Mouse (Mus musculus): ENCODE measurements around the gene Sbk1. TPM values are rescaled to one million over a fixed set of nuclear protein-coding genes. Genes with fewer than 3 reads are reported as not detected.

Gene Sbk1
- polyA plus RNA-seq, 1 experiment from 2014 or later: 300 TPM

- 89% methylated on average over 9 of the region's 9 CpGs for WGBS
- Histone ChIP-seq H3K4me3 (replicated peaks) (no peak overlapping the region), H3K4me2 (replicated peaks) (no peak overlapping the region), H3K36me3 (no peaks in the 10 kb centered on the region), H3K9ac (replicated peaks) (no peak overlapping the region), H3K27ac (no peak overlapping the region), H3K9me3 (no peaks in the 10 kb centered on the region), H3K27me3 (peaks cover 3% of the 10 kb centered on the region; the same call in 1 of the 2 replicates), H3K4me1 (replicated peaks) (no peaks in the 10 kb centered on the region)
- ATAC-seq: no peak
Observed at GRCm38 (mm10) chr7:126329907-126330645, 57.7 kb downstream of the Sbk1 start.

- H3K4me1 ChIP-seq (replicated peaks): no peaks in the 10 kb centered on the region
- no peaks in the 10 kb centered on the region for H3K36me3 ChIP-seq
- no peak overlapping the region for H3K4me3 ChIP-seq (replicated peaks)
- H3K9me3 ChIP-seq: no peaks in the 10 kb centered on the region
- H3K4me2 ChIP-seq (replicated peaks): no peak overlapping the region
- WGBS: 60% methylated on average over 2 of the region's 2 CpGs
- H3K9ac ChIP-seq (replicated peaks): no peak overlapping the region
- H3K27me3 ChIP-seq: peaks cover 3% of the 10 kb centered on the region; the same call in 1 of the 2 replicates
- no peak overlapping the region for H3K27ac ChIP-seq
- no peak for ATAC-seq
Observed at GRCm38 (mm10) chr7:126330693-126331092, 58.3 kb downstream of the Sbk1 start.

GRCm38 (mm10) chr7:126332691-126333090 is 60.3 kb downstream of the Sbk1 start:
- WGBS: 75% methylated on average over 3 of the region's 3 CpGs

GRCm38 (mm10) chr7:126335556-126335955 is 63.1 kb downstream of the Sbk1 start:
- Histone ChIP-seq H3K27ac (no peak overlapping the region), H3K27me3 (peaks cover 3% of the 10 kb centered on the region; the same call in 1 of the 2 replicates), H3K4me2 (replicated peaks) (no peak overlapping the region), H3K9me3 (no peaks in the 10 kb centered on the region), H3K4me1 (replicated peaks) (no peaks in the 10 kb centered on the region), H3K36me3 (no peaks in the 10 kb centered on the region), H3K9ac (replicated peaks) (no peak overlapping the region), H3K4me3 (replicated peaks) (no peak overlapping the region)
- WGBS: 83% methylated on average over 1 of the region's 1 CpGs
- no peak for ATAC-seq

More at GRCm38 (mm10) chr7:126332691-126333090, 60.3 kb downstream of the Sbk1 start:
- Histone ChIP-seq H3K4me2 (replicated peaks) (no peak overlapping the region), H3K36me3 (no peaks in the 10 kb centered on the region), H3K9me3 (no peaks in the 10 kb centered on the region), H3K9ac (replicated peaks) (no peak overlapping the region), H3K27me3 (peaks cover 3% of the 10 kb centered on the region; the same call in 1 of the 2 replicates), H3K27ac (no peak overlapping the region), H3K4me1 (replicated peaks) (no peaks in the 10 kb centered on the region), H3K4me3 (replicated peaks) (no peak overlapping the region)
- ATAC-seq: no peak

- Histone ChIP-seq H3K4me1 (replicated peaks) (no peaks in the 10 kb centered on the region), H3K36me3 (no peaks in the 10 kb centered on the region), H3K4me2 (replicated peaks) (no peak overlapping the region), H3K9me3 (no peaks in the 10 kb centered on the region), H3K27ac (no peak overlapping the region), H3K4me3 (replicated peaks) (no peak overlapping the region), H3K27me3 (no peaks in the 10 kb centered on the region), H3K9ac (replicated peaks) (no peak overlapping the region)
- ATAC-seq: no peak
- WGBS: 82% methylated on average over 8 of the region's 8 CpGs
Observed at GRCm38 (mm10) chr7:126338906-126339305, 66.5 kb downstream of the Sbk1 start.

GRCm38 (mm10) chr7:126339521-126339971 is 67.1 kb downstream of the Sbk1 start:
- H3K27ac ChIP-seq: no peak overlapping the region
- H3K36me3 ChIP-seq: no peaks in the 10 kb centered on the region
- H3K9ac ChIP-seq (replicated peaks): no peak overlapping the region
- no peak overlapping the region for H3K4me3 ChIP-seq (replicated peaks)
- H3K27me3 ChIP-seq: no peaks in the 10 kb centered on the region
- ATAC-seq: no peak
- 85% methylated on average over 8 of the region's 8 CpGs for WGBS
- H3K4me1 ChIP-seq (replicated peaks): no peaks in the 10 kb centered on the region
- H3K4me2 ChIP-seq (replicated peaks): no peak overlapping the region
- H3K9me3 ChIP-seq: no peaks in the 10 kb centered on the region

GRCm38 (mm10) chr7:126340206-126340618 is 67.8 kb downstream of the Sbk1 start:
- H3K9me3 ChIP-seq: no peaks in the 10 kb centered on the region
- no peaks in the 10 kb centered on the region for H3K27me3 ChIP-seq
- no peak overlapping the region for H3K4me2 ChIP-seq (replicated peaks)
- H3K36me3 ChIP-seq: no peaks in the 10 kb centered on the region
- no peaks in the 10 kb centered on the region for H3K4me1 ChIP-seq (replicated peaks)
- no peak overlapping the region for H3K27ac ChIP-seq
- H3K4me3 ChIP-seq (replicated peaks): no peak overlapping the region
- 84% methylated on average over 6 of the region's 6 CpGs for WGBS
- ATAC-seq: no peak
- H3K9ac ChIP-seq (replicated peaks): no peak overlapping the region

GRCm38 (mm10) chr7:126340896-126341295 is 68.5 kb downstream of the Sbk1 start:
- Histone ChIP-seq H3K27me3 (no peaks in the 10 kb centered on the region), H3K27ac (no peak overlapping the region), H3K4me3 (replicated peaks) (no peak overlapping the region), H3K9ac (replicated peaks) (no peak overlapping the region), H3K9me3 (no peaks in the 10 kb centered on the region), H3K4me1 (replicated peaks) (no peaks in the 10 kb centered on the region), H3K4me2 (replicated peaks) (no peak overlapping the region), H3K36me3 (no peaks in the 10 kb centered on the region)
- 56% methylated on average over 6 of the region's 6 CpGs for WGBS
- ATAC-seq: no peak

Other genes with a start within 250 kb of the Sbk1 start
- gene Gsg1l, start 190.2 kb upstream of the Sbk1 start, polyA plus RNA-seq (2015; fragmentation: Nextera tagmentation; extraction: Ambion mirVana): 5.0 and 6.8 TPM in 2 replicates
- 44.6 and 50.4 TPM in 2 replicates for gene Xpo6, start 72.1 kb upstream of the Sbk1 start, polyA plus RNA-seq (2015; fragmentation: Nextera tagmentation; extraction: Ambion mirVana)
- gene Lat, start 97.0 kb downstream of the Sbk1 start, polyA plus RNA-seq (2015; fragmentation: Nextera tagmentation; extraction: Ambion mirVana): 1.0 and 1.7 TPM in 2 replicates
- 77.9 and 78.6 TPM in 2 replicates for gene Spns1, start 104.8 kb downstream of the Sbk1 start, polyA plus RNA-seq (2015; fragmentation: Nextera tagmentation; extraction: Ambion mirVana)
- gene Nfatc2ip, start 124.1 kb downstream of the Sbk1 start, polyA plus RNA-seq (2015; fragmentation: Nextera tagmentation; extraction: Ambion mirVana): 2.9 and 3.8 TPM in 2 replicates
- not detected in 2 replicates for gene Cd19, start 142.3 kb downstream of the Sbk1 start, polyA plus RNA-seq (2015; fragmentation: Nextera tagmentation; extraction: Ambion mirVana)
- gene Rabep2, start 156.1 kb downstream of the Sbk1 start, polyA plus RNA-seq (2015; fragmentation: Nextera tagmentation; extraction: Ambion mirVana): 23.7 and 25.9 TPM in 2 replicates
- 0.32 and 0.49 TPM in 2 replicates for gene Atp2a1, start 190.5 kb downstream of the Sbk1 start, polyA plus RNA-seq (2015; fragmentation: Nextera tagmentation; extraction: Ambion mirVana)
- 63.7 and 69.5 TPM in 2 replicates for gene Sh2b1, start 202.8 kb downstream of the Sbk1 start, polyA plus RNA-seq (2015; fragmentation: Nextera tagmentation; extraction: Ambion mirVana)
- gene Tufm, start 214.7 kb downstream of the Sbk1 start, polyA plus RNA-seq (2015; fragmentation: Nextera tagmentation; extraction: Ambion mirVana): 117 and 124 TPM in 2 replicates
- gene Atxn2l, start 230.8 kb downstream of the Sbk1 start, polyA plus RNA-seq (2015; fragmentation: Nextera tagmentation; extraction: Ambion mirVana): 65.1 and 76.5 TPM in 2 replicates

Data from midbrain, embryonic 13.5 days (tissue).